Mouse (Mus musculus) midbrain, embryonic 10.5 days (tissue): ENCODE data around the gene Fam181a. TPM values are rescaled to one million over a fixed set of nuclear protein-coding genes. Genes with fewer than 3 reads are reported as not detected.

Experiments
- DNase-seq: peaks from one replicate; pipeline ENCODE4 v3.0.0-alpha.2; 2017; ENCODE audit warnings: low spot score
- H3K27ac ChIP-seq: fragments of 300-500 bp; sonication (generic); replicated peaks from 2 replicates; pipeline ENCODE4 v1.5.1; 2016; ENCODE audit warnings: mild to moderate bottlenecking
- H3K27me3 ChIP-seq: fragments of 300-500 bp; sonication (generic); 2 replicates; pipeline ENCODE4 v1.6.1; 2016; ENCODE audit warnings: low read depth, mild to moderate bottlenecking; ENCODE audit not compliant: poor library complexity, severe bottlenecking
- H3K36me3 ChIP-seq: fragments of 300-500 bp; sonication (generic); 2 replicates; pipeline ENCODE4 v1.6.1; 2016; ENCODE audit warnings: mild to moderate bottlenecking, moderate library complexity
- H3K4me1 ChIP-seq: fragments of 300-500 bp; sonication (generic); 2 replicates; pipeline ENCODE4 v1.6.1; 2016
- H3K4me3 ChIP-seq: fragments of 300-500 bp; sonication (generic); 2 replicates; pipeline ENCODE4 v1.5.1; 2016; ENCODE audit warnings: mild to moderate bottlenecking, moderate library complexity
- H3K9me3 ChIP-seq: fragments of 300-500 bp; sonication (generic); replicated peaks from 2 replicates; pipeline ENCODE4 v1.6.1; 2016; ENCODE audit warnings: mild to moderate bottlenecking
- WGBS: fragments of 180-500 bp; shearing (Covaris S2); methylation state at CpG from one replicate; pipeline ENCODE4 v1.1.7; 2016; 5-methylcytosine and 5-hydroxymethylcytosine counted together
- polyA plus RNA-seq: library from polyadenylated mRNA; unstranded; fragments of >200 nt; fragmentation: Nextera tagmentation; extraction: Ambion mirVana; gene quantifications from 2 replicates; pipeline ENCODE4 v1.2.1, GENCODE M21; 2016

Fam181a gene
- polyA plus RNA-seq, 1 experiment from 2014 or later, result 52.7 TPM

DNA sequence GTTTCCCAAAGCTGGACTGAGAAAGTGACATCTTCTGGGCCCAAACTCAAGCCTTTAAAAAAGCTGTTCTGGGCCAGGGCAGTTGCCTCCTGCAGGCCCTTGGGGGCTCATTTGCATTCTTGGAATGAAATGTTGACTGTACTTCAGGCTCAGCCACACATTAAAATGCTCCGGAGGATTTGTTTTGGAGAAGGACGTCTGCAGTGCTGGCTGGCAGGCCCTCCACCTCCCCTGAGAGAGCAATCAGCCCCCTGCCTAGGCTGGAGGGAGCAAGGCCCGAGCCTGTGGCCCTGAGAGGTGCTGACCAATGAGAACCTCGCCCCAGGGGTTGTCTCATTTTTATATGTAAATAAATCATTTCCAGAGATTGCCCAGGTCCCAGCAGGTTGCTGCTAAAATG is 14.5 kb upstream of the Fam181a start:
- Histone ChIP-seq H3K4me1 (peaks cover 11% of the 10 kb centered on the region), H3K9me3 (no peaks in the 10 kb centered on the region; the same call in 1 of the 2 replicates), H3K27ac (no peak overlapping the region), H3K36me3 (no peaks in the 10 kb centered on the region), H3K27me3 (no peaks in the 10 kb centered on the region), H3K4me3 (no peak overlapping the region)
- DNase-seq, result no peak
- 30% methylated on average over 4 of the region's 4 CpGs for WGBS

- no peak overlapping the region for H3K4me3 ChIP-seq
- H3K27me3 ChIP-seq, result no peaks in the 10 kb centered on the region
- DNase-seq, result no peak
- H3K4me1 ChIP-seq, result peaks cover 4% of the 10 kb centered on the region; the same call in 1 of the 2 replicates
- H3K27ac ChIP-seq, result no peak overlapping the region
- H3K36me3 ChIP-seq, result no peaks in the 10 kb centered on the region
- no peaks in the 10 kb centered on the region; the same call in 1 of the 2 replicates for H3K9me3 ChIP-seq
- WGBS, result 84% methylated on average over 9 of the region's 9 CpGs
These were observed 10.3 kb upstream of the Fam181a start for GRCm38 (mm10) chr12:103300493-103300892.

GRCm38 (mm10) chr12:103301645-103302044 is 9.1 kb upstream of the Fam181a start:
- Histone ChIP-seq H3K27me3 (no peaks in the 10 kb centered on the region), H3K4me3 (no peak overlapping the region), H3K27ac (no peak overlapping the region), H3K4me1 (peaks cover 7% of the 10 kb centered on the region; the same call in 1 of the 2 replicates), H3K9me3 (no peaks in the 10 kb centered on the region; the same call in 1 of the 2 replicates), H3K36me3 (no peaks in the 10 kb centered on the region)
- peak; percentile 61 for DNase-seq
- 51% methylated on average over 2 of the region's 2 CpGs for WGBS

GRCm38 (mm10) chr12:103302960-103303359 is 7.8 kb upstream of the Fam181a start:
- no peaks in the 10 kb centered on the region for H3K36me3 ChIP-seq
- no peak for DNase-seq
- no peaks in the 10 kb centered on the region for H3K27me3 ChIP-seq
- no peaks in the 10 kb centered on the region for H3K9me3 ChIP-seq
- H3K4me1 ChIP-seq, result peaks cover 8% of the 10 kb centered on the region; the same call in 1 of the 2 replicates
- peak overlapping the region; percentile 33; the same call in 1 of the 2 replicates for H3K27ac ChIP-seq
- 91% methylated on average over 1 of the region's 1 CpGs for WGBS
- no peak overlapping the region for H3K4me3 ChIP-seq

DNA sequence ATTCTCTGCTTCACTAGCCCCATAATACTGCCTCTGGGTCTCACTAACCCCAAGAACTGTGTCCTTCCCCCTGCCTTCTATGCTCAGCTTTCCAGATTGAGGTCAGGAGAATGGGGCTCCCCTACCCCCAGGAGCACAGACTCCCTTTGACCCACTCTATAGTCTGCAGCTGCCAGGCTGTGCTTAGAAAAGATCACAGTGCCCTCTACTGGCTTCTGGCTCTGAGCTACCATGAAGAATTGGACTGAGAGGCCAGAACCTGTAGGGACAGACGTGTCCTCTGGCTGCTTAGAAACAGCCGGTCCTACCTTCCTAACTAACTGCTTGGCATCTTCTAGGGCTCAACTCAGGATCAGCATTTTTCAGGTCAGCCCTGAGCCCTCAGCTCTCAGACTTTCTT is 4.6 kb upstream of the Fam181a start:
- H3K36me3 ChIP-seq, result peaks cover 11% of the 10 kb centered on the region
- peaks cover 9% of the 10 kb centered on the region for H3K27me3 ChIP-seq
- H3K4me3 ChIP-seq, result no peak overlapping the region
- WGBS, result 35% methylated on average over 2 of the region's 2 CpGs
- peak overlapping the region; percentile 64 for H3K27ac ChIP-seq
- DNase-seq, result peak; percentile 33
- H3K9me3 ChIP-seq, result peaks cover 10% of the 10 kb centered on the region
- peaks cover 14% of the 10 kb centered on the region for H3K4me1 ChIP-seq

GRCm38 (mm10) chr12:103306720-103307119 is 4.1 kb upstream of the Fam181a start:
- peaks cover 11% of the 10 kb centered on the region for H3K36me3 ChIP-seq
- no peak overlapping the region for H3K4me3 ChIP-seq
- H3K27ac ChIP-seq, result peak overlapping the region; percentile 64
- H3K27me3 ChIP-seq, result peaks cover 14% of the 10 kb centered on the region
- peaks cover 19% of the 10 kb centered on the region for H3K4me1 ChIP-seq
- peaks cover 10% of the 10 kb centered on the region for H3K9me3 ChIP-seq
- 22% methylated on average over 3 of the region's 3 CpGs for whole genome bisulfite sequencing
- DNase-seq, result peak; percentile 75

- 92% methylated on average over 8 of the region's 8 CpGs for WGBS
- peak overlapping the region; percentile 93 for H3K27ac ChIP-seq
- peaks cover 50% of the 10 kb centered on the region for H3K27me3 ChIP-seq
- peaks cover 63% of the 10 kb centered on the region for H3K4me1 ChIP-seq
- peaks cover 10% of the 10 kb centered on the region for H3K9me3 ChIP-seq
- H3K36me3 ChIP-seq, result peaks cover 17% of the 10 kb centered on the region
- no peak overlapping the region for H3K4me3 ChIP-seq
- DNase-seq, result no peak
These were observed 1.1 kb downstream of the Fam181a start for GRCm38 (mm10) chr12:103311921-103312320.

GRCm38 (mm10) chr12:103313274-103313673 is 2.5 kb downstream of the Fam181a start:
- H3K36me3 ChIP-seq, result peaks cover 30% of the 10 kb centered on the region
- DNase-seq, result no peak
- peak overlapping the region; percentile 93 for H3K27ac ChIP-seq
- H3K4me1 ChIP-seq, result peaks cover 76% of the 10 kb centered on the region
- peak overlapping the region; percentile 56 for H3K4me3 ChIP-seq
- H3K9me3 ChIP-seq, result peaks cover 10% of the 10 kb centered on the region
- WGBS, result 58% methylated on average over 6 of the region's 6 CpGs
- H3K27me3 ChIP-seq, result peaks cover 60% of the 10 kb centered on the region

DNA sequence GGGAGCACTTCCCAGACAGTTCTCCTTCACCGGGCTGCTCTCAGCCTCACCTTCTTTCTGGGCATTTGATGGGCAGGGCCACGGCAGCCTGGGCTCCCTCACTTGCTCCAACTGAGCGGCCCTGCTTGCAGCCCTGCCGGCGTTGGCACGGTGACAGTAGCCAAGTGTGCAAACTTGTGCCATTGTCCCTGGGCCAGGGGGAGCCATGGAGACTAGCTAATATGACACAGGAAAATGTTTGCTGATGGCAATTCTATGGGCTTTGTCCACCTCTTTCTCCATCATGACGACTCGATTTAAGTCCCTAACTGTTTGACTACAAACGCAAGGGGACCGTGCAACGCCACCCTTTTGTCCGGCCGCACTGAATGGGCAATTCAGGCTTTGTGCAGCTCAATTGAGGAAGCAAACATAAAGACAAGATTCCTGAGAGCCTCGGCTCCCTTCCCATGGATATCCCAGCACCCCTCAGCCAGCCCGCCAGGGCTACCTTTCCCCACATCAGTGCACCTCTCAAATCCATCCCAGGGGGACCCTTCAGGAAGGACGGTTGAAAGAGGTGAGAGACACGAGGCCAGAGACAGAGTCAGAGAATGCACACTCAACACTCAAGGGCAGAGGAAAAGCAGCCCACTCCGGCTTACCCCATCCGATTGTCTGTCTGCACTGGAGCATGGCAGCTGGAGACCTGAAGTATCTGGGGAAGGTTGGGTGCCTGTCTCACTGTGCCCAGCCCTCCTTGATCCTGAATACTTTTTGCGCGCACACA is 3.3 kb downstream of the Fam181a start:
- peak overlapping the region; percentile 93 for H3K27ac ChIP-seq
- H3K27me3 ChIP-seq, result peaks cover 67% of the 10 kb centered on the region
- H3K36me3 ChIP-seq, result peaks cover 34% of the 10 kb centered on the region
- 13% methylated on average over 21 of the region's 21 CpGs for WGBS
- H3K9me3 ChIP-seq, result peaks cover 10% of the 10 kb centered on the region
- H3K4me1 ChIP-seq, result peaks cover 76% of the 10 kb centered on the region
- peak; percentile 86 for DNase-seq
- H3K4me3 ChIP-seq, result peak overlapping the region; percentile 56

GRCm38 (mm10) chr12:103314640-103315361 is 4.0 kb downstream of the Fam181a start:
- Histone ChIP-seq H3K4me3 (peak overlapping the region; percentile 56), H3K36me3 (peaks cover 37% of the 10 kb centered on the region), H3K4me1 (peaks cover 76% of the 10 kb centered on the region), H3K9me3 (peaks cover 7% of the 10 kb centered on the region), H3K27ac (peak overlapping the region; percentile 93), H3K27me3 (peaks cover 72% of the 10 kb centered on the region)
- peak; percentile 90 for DNase-seq
- WGBS, result 1% methylated on average over 25 of the region's 25 CpGs

DNA sequence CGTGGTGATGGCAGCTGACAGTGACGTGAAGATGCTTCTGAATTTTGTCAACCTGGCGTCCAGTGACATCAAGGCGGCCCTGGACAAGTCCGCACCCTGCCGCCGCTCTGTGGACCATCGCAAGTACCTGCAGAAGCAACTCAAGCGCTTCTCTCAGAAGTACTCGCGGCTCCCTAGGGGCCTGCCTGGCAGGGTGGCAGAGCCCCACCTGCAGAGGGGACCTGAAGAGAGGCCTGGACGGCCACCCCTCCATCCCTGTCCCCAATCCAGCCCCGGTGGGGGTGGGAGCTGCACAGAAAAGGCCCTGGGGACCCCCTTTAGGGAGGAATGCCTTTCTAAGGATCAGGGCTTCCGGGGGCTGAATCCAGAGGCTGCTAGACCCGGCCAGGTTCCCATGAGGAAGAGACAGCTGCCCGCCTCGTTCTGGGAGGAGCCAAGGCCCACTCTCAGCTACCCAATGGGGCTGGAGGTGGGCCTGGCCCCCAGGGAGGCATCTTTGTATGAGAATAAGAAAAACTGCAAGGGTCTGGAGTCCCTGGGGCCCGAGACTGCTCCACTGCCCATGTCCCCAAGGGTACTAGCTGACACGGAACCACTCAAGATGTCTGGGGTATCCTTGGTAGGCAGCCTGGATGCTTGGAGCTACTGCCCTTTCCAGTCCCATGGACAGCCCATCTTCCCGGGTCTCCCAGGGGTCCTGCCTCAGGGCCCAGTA is 5.2 kb downstream of the Fam181a start:
- peaks cover 27% of the 10 kb centered on the region for H3K36me3 ChIP-seq
- no peaks in the 10 kb centered on the region for H3K9me3 ChIP-seq
- H3K27me3 ChIP-seq, result peaks cover 73% of the 10 kb centered on the region
- peaks cover 72% of the 10 kb centered on the region for H3K4me1 ChIP-seq
- 19% methylated on average over 20 of the region's 20 CpGs for WGBS
- peak overlapping the region; percentile 56 for H3K4me3 ChIP-seq
- DNase-seq, result peak; percentile 41
- peak overlapping the region; percentile 93 for H3K27ac ChIP-seq

DNA sequence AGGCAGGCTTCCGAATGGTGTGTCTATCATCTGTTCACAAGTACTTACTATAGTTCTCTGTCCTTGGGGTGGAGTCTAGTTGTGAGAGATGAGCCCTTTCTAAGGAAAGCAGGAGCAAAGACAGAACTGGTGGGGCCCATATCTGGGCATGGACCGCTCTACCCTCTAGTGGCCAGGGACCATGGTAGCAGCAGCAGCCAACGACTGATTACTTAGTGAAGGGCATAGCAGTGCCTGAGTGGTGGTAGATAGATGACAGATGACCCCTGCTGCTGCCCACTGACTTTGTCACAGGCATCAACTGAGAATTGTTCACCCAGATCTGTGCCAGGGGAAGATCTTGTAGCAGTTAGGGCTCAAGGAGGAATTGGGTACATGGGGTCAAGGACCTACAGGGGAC is 12.0 kb downstream of the Fam181a start:
- Histone ChIP-seq H3K27ac (no peak overlapping the region; the same call in 1 of the 2 replicates), H3K4me1 (peaks cover 38% of the 10 kb centered on the region), H3K4me3 (no peak overlapping the region), H3K9me3 (no peaks in the 10 kb centered on the region), H3K36me3 (peaks cover 12% of the 10 kb centered on the region), H3K27me3 (peaks cover 83% of the 10 kb centered on the region)
- 33% methylated on average over 3 of the region's 3 CpGs for WGBS
- DNase-seq, result peak; percentile 62
